Mouse (Mus musculus): Measurements from ENCODE around the gene Mcm2. TPM values are rescaled to one million over a fixed set of nuclear protein-coding genes. Genes with fewer than 3 reads are reported as not detected.

Gene Mcm2
- total and polyA plus RNA-seq, 3 experiments = 130 to 148 (median 148) TPM

DNA sequence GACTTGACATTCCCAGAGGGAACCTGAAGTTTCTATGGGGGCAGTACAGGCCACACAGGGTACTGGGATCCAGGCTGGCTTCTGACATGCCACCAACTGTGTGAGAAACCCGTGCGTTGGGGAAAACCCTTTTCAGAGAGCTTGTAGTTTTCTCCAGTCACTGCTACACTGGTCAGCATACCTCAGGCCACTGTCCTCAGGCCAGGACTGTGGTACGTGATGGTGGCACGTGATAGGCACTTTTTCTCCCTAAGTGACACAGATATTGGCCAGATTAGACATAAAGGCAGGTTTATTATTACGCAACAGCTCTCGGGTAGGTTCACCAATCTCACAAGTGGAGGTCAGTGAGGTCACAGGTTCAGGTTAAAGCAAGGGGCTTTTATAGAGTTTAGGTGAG is 45.1 kb upstream of the Mcm2 start:
- no peaks in the 10 kb centered on the region for H3K9me3 ChIP-seq (replicated peaks; ENCODE audit: low read length)
- no peak overlapping the region for H3K9ac ChIP-seq (ENCODE audit: insufficient read depth, low read depth)
- dilution Hi-C loops (cut with MboI; ENCODE audit: extremely low pct_ligation_motif_present, extremely low pct_unique_long_range_greater_than_20kb, low sequenced_read_pairs) (no loop called here), in situ Hi-C loops (cut with MboI; ENCODE audit: low pct_ligation_motif_present, low pct_unique_long_range_greater_than_20kb, low sequenced_read_pairs) (no loop called here)
- H3K79me2 ChIP-seq (replicated peaks; ENCODE audit: control insufficient read depth, extremely low read depth, insufficient read depth, poor library complexity, severe bottlenecking) = no peaks in the 10 kb centered on the region
- no peaks in the 10 kb centered on the region for H3K36me3 ChIP-seq (replicated peaks in 1 of 2; ENCODE audit: control insufficient read depth in 1 of 2, insufficient read depth in 1 of 2, low read length in 1 of 2)
- no peak overlapping the region for H3K4me3 ChIP-seq (replicated peaks in 1 of 3; ENCODE audit: low read depth in 2 of 3, low read length in 2 of 3, poor library complexity in 1 of 3)
- TF ChIP-seq NRF1 (IDR thresholded peaks at IDR 0.05; ENCODE audit: low read depth, low read length) (no peak), CTCF (conservative IDR thresholded peaks at IDR 0.05 in 1 of 2, IDR thresholded peaks at IDR 0.05 in 1 of 2; ENCODE audit: low read depth in 2 of 2, low read length in 2 of 2) (peak in 1 of 2 experiments; percentile 4; a peak in 1 of 4 replicates), BHLHE40 (IDR thresholded peaks at IDR 0.05; ENCODE audit: low read depth, low read length) (peak; percentile 83)
- H3K27me3 ChIP-seq (replicated peaks) = no peaks in the 10 kb centered on the region
- DNase-seq (ENCODE audit: extremely low read depth) = no peak
- H3K4me1 ChIP-seq (ENCODE audit: control insufficient read depth in 1 of 2, insufficient read depth in 2 of 2) = peaks cover 38 to 61% of the 10 kb centered on the region in 2 experiments
- no peak overlapping the region for H3K27ac ChIP-seq (ENCODE audit: insufficient read depth, low read depth)
- H3K4me2 ChIP-seq (ENCODE audit: insufficient read depth, low read depth, poor library complexity, severe bottlenecking) = no peak overlapping the region

GRCm38 (mm10) chr6:88942595-88942994 is 44.0 kb upstream of the Mcm2 start:
- Histone ChIP-seq H3K4me1 (ENCODE audit: control insufficient read depth in 1 of 2, insufficient read depth in 2 of 2) (peaks cover 48 to 71% of the 10 kb centered on the region in 2 experiments), H3K27ac (ENCODE audit: insufficient read depth, low read depth) (no peak overlapping the region), H3K9ac (ENCODE audit: insufficient read depth, low read depth) (no peak overlapping the region), H3K36me3 (replicated peaks in 1 of 2; ENCODE audit: control insufficient read depth in 1 of 2, insufficient read depth in 1 of 2, low read length in 1 of 2) (no peaks in the 10 kb centered on the region), H3K9me3 (replicated peaks; ENCODE audit: low read length) (no peaks in the 10 kb centered on the region), H3K79me2 (replicated peaks; ENCODE audit: control insufficient read depth, extremely low read depth, insufficient read depth, poor library complexity, severe bottlenecking) (no peaks in the 10 kb centered on the region), H3K4me2 (ENCODE audit: insufficient read depth, low read depth, poor library complexity, severe bottlenecking) (no peak overlapping the region), H3K27me3 (replicated peaks) (no peaks in the 10 kb centered on the region), H3K4me3 (replicated peaks in 1 of 3; ENCODE audit: low read depth in 2 of 3, low read length in 2 of 3, poor library complexity in 1 of 3) (no peak overlapping the region)
- TF ChIP-seq RAD21 (IDR thresholded peaks at IDR 0.05; ENCODE audit: low read depth, low read length) = no peak
- no peak for TF ChIP-seq MAFK (IDR thresholded peaks at IDR 0.05; ENCODE audit: insufficient replicate concordance, low read length)
- no peak for TF ChIP-seq MAZ (IDR thresholded peaks at IDR 0.05; ENCODE audit: low read depth, low read length)
- no peak for TF ChIP-seq CTCF (conservative IDR thresholded peaks at IDR 0.05 in 1 of 2, IDR thresholded peaks at IDR 0.05 in 1 of 2; ENCODE audit: low read depth in 2 of 2, low read length in 2 of 2)
- TF ChIP-seq UBTF (IDR thresholded peaks at IDR 0.05; ENCODE audit: low read depth, low read length) = no peak
- TF ChIP-seq POLR2A (IDR thresholded peaks at IDR 0.05; ENCODE audit: low read depth, low read length) = no peak
- no peak for TF ChIP-seq CHD2 (IDR thresholded peaks at IDR 0.05; ENCODE audit: low read length)
- TF ChIP-seq ZKSCAN1 (IDR thresholded peaks at IDR 0.05; ENCODE audit: borderline replicate concordance, low read depth, low read length) = no peak
- no peak for TF ChIP-seq KAT2A (IDR thresholded peaks at IDR 0.05; ENCODE audit: insufficient replicate concordance, low read length)
- no peak for TF ChIP-seq USF1 (IDR thresholded peaks at IDR 0.05; ENCODE audit: low read depth, low read length)
- dilution Hi-C loops (cut with MboI; ENCODE audit: extremely low pct_ligation_motif_present, extremely low pct_unique_long_range_greater_than_20kb, low sequenced_read_pairs) = no loop called here
- in situ Hi-C loops (cut with MboI; ENCODE audit: low pct_ligation_motif_present, low pct_unique_long_range_greater_than_20kb, low sequenced_read_pairs) = no loop called here
- DNase-seq (ENCODE audit: extremely low read depth) = no peak

DNA sequence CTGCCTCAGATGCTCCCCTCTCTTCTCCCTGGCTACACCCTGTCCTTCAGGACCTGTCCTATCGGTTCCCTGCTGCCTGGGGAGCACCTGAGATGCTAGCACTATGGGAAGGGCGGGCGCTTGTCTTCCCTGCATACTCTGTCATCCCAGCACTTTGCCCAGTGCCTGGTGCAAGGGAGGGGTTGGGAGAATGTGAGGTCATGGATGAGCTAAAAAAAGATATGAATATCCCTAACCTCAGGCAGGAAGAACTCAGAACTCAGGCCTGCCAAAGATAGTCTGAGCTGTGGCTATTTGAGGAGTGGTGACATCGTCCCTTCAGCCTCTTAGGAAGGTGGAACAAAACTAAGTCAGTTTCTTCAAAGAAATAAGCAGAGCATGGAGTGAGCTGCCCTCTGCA is 43.0 kb upstream of the Mcm2 start:
- Histone ChIP-seq H3K9me3 (replicated peaks; ENCODE audit: low read length) (no peaks in the 10 kb centered on the region), H3K27ac (ENCODE audit: insufficient read depth, low read depth) (no peak overlapping the region), H3K4me2 (ENCODE audit: insufficient read depth, low read depth, poor library complexity, severe bottlenecking) (no peak overlapping the region), H3K4me3 (replicated peaks in 1 of 3; ENCODE audit: low read depth in 2 of 3, low read length in 2 of 3, poor library complexity in 1 of 3) (no peak overlapping the region), H3K4me1 (ENCODE audit: control insufficient read depth in 1 of 2, insufficient read depth in 2 of 2) (peaks cover 58 to 81% of the 10 kb centered on the region in 2 experiments), H3K9ac (ENCODE audit: insufficient read depth, low read depth) (no peak overlapping the region), H3K36me3 (replicated peaks in 1 of 2; ENCODE audit: control insufficient read depth in 1 of 2, insufficient read depth in 1 of 2, low read length in 1 of 2) (no peaks in the 10 kb centered on the region), H3K79me2 (replicated peaks; ENCODE audit: control insufficient read depth, extremely low read depth, insufficient read depth, poor library complexity, severe bottlenecking) (no peaks in the 10 kb centered on the region), H3K27me3 (replicated peaks) (no peaks in the 10 kb centered on the region)
- TF ChIP-seq MEF2A (IDR thresholded peaks at IDR 0.05; ENCODE audit: borderline replicate concordance, low read depth, low read length) = 0 out of 2 replicates have a peak, but pooled peaks have one; percentile 67
- 0 out of 2 replicates have a peak, but pooled peaks have one; percentile 9 for TF ChIP-seq ETS1 (conservative IDR thresholded peaks at IDR 0.05; ENCODE audit: low read depth, low read length)
- TF ChIP-seq JUND (conservative IDR thresholded peaks at IDR 0.05; ENCODE audit: low read depth, low read length) = no peak
- dilution Hi-C loops (cut with MboI; ENCODE audit: extremely low pct_ligation_motif_present, extremely low pct_unique_long_range_greater_than_20kb, low sequenced_read_pairs) (no loop called here), in situ Hi-C loops (cut with MboI; ENCODE audit: low pct_ligation_motif_present, low pct_unique_long_range_greater_than_20kb, low sequenced_read_pairs) (no loop called here)
- no peak for DNase-seq (ENCODE audit: extremely low read depth)
